Mouse (Mus musculus): ENCODE measurements around the gene Traf1.
A peak's percentile ranks its signal among the peaks of the same experiment; 100 is the strongest.

The Traf1 gene

DNA sequence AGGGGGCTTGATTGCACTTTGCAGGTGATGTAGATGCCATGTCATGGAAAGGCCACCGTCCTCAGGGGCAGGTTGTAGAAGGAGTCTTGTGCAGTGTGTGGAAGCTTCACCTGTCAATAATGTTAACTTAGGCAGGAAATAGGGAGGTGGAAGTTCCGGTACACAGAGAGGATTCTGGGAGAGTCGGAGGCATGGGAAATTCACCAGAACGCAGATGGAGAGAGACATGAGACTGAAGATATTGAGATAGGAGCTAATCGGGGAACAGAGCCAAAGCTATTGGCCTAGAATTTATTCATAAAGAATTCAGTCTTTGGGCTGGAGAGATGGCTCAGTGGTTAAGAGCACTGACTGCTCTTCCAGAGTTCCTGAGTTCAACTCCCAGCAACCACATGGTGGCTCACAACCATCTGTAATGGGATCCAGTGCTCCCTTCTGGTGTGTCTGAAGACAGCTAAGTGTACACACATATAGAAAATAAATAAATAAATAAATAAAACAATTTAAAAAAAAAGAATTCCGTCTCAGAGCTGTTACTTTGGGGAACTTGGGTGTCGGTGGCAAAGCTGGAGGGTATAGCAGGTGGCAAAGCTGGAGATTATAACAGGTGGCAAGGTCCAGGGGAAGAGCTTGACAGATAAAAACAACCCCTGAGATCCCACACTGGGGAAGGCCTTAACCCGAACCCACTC is 4.8 kb upstream of the Traf1 start:
- no peak for DNase-seq

DNA sequence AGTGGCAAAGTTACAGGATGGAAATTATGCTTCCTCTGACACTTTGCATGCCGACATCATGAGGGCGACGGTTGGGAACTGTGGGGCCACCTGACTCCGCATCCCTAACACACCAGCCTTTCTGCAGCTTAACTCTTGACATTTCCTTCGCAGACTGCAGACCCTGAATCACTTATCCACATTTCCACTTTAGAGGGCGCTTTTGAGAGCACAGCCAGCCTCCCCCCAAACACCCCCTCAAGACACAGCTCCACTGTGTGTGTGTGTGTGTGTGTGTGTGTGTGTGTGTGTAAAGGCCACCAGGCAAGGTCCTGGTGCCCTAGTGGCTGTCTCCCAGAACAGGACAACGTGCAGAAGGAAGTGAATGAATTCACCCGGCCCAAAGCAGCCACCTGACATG is 4.2 kb upstream of the Traf1 start:
- DNase-seq = no peak

DNA sequence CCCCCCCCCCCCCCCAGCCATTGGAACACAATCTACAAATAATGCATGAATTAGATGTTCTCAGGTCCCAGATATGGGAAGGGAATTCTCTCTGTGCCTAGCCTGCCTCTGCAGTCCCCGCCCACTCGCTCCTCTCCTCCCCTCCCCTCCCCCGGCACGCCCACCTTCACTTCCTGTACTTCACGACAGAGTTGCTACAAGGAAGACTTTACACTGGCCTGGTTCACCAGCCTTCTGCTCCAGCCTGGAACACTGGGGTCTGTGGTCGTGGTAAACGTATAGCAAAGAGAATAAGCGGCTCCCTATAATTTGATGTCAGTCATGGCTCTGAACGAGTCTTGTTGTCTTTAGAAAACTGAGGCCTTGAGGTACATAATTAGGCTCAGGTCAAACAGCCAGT is 3.7 kb upstream of the Traf1 start:
- peak; percentile 74 for DNase-seq

DNA sequence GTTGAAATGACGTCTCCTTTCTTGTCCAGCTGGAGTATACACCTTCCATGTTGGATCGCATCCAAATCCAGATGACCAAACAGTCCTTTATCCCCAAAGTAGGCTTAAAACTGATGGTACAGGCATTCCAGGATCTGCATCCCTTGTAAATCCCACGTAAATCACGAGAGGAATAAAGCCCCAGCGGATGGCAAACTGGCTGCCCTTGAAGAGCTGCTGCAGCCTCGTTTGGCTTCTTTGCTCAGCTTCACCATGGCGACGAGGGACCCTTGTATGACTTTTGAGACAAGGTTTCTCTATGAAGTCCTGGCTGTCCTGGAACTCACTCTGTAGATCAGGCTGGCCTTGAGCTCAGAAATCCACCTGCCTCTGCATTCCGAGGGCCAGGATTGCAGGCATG is 3.1 kb upstream of the Traf1 start:
- DNase-seq = no peak

DNA sequence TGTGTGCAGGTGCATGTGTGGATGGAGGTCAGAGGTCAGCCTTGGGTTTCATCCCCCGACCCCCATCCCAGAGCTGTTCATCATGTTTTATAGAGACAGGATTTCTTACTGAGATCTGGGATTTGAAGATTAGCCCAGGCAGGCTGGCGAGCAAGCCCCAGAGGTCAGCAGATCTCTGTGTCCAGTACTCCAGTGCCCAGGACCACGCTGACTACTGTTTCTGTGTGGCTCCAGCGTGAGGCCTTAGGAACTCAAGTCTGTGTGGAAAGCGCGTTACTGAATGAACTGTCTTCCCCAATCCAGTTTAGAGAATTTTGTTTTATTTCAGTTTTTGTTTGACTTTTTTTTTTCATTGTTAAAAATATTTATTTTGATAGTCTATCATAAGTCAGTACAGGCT is 2.7 kb upstream of the Traf1 start:
- DNase-seq = no peak

DNA sequence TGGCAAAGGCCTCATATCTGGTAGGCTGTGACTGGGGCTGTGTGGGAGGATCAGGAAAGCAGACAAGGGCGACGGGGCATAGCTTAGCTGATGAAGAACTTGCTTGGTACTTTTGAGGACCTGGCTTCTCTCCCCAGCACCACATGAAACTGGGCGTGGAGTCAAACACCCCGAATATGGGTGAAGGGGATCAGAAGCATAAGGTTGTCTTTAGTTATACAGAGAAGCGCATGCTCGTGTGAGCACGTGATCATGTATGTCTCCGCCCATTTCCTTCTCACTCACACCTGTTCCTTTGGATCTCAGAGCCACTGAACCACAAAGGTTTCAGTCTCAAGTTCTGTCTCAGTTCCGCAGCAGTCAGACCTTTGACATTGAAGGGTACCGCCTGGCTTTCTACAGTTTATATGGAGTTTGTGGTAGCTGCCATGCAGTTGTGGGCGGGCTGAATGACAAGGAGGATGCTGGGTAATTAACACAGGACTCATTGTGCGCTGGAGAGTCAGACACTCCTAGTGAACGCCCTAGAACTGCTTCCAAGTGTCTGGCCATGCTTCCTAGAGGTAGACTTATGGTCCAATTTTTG is 1.9 kb upstream of the Traf1 start:
- no peak for DNase-seq

DNA sequence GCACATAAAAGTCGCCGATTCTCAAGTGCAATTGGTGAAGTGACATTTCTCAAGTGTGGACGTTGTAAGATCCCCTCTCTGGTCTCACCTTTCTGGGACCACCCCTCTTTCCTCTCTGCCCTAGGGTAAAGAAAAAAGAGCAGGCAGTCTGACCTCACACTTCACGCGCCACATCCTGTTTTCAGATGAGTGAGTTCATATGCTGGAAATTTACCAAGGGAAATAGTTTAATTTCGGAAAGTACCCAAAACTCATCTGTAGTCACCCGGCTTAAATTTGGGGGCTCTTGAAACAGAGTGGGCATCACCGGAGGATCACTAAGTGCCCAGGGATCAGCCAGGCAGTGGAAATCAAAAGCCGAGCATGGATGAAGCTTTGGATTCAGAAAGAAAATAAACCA is 1.3 kb upstream of the Traf1 start:
- no peak for DNase-seq

DNA sequence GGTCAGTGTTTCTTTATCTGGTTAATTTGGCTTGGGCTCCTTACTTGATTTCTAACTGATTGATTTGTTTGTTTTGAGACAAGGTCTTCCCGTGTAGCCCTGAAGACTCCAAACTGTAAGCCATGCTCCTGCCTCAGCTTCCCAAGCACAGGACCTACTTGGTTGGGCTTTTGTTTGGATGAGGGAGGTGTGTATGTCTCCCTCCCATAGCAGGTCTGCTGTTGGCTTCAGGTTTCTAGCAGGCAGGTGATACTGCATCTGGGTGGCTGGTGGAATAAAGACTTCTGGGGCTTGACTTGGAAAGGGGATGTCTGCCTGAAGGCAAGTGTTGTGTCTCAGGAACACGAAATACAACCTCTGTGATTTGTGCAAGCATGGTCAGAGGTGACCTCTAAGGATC is 639 bp upstream of the Traf1 start:
- DNase-seq = no peak

DNA sequence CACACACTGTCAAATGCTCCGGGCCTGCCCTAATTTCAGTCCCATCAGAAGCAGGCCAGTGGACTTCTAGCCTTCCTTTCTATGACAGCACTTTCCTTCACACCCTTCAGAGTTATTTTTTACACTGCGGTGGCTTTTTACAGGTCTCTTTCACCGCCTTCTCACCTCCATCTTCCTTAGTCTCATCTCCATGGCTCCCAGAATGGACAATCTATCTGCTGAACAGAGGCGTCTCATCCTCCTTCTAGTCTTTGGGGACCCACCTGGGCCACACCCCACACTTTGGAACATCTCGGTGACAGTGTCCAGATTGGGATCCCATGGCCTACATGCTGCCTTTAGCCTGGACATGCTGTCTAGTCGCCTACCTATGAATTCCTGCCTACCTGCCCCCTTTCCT is 606 bp downstream of the Traf1 start:
- DNase-seq = no peak

DNA sequence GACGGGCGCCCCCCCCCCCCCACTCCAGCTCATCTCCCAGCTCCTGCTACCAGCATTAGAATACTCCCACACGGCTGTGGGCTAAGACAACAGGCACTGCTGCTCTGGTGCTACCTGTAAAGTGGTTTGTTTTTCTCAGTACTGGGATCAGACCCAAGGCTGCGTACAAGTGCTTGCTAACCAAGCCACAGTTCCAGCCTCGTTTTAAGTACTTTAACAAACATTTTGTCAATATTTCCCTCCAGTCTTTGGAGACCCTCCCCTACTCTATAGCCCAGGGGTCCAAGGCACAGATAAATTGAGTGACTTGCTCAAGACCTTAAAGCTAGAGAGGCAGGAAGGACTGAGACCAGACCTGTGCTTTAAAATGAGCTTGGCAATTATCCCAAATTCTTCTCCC is 1.1 kb downstream of the Traf1 start:
- no peak for DNase-seq

DNA sequence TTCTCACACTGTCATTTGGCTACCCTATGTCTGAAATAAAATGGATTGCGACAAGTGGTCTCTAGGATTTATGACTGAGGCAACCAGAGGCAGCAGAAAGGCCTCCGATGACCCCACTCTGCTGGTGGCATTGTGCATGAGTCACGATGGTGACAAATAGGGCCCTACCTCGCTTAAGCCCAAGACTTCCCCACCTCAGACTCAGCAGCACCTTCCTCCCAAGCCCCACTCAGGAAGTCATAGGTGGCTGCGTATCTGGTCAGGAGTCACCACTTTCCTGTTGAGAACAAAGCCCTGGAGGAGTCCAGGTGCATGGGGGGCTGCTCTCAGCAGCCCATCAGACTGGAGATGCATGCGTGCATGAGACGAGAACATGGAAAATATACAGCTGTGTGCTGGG is 3.0 kb downstream of the Traf1 start:
- no peak for DNase-seq

DNA sequence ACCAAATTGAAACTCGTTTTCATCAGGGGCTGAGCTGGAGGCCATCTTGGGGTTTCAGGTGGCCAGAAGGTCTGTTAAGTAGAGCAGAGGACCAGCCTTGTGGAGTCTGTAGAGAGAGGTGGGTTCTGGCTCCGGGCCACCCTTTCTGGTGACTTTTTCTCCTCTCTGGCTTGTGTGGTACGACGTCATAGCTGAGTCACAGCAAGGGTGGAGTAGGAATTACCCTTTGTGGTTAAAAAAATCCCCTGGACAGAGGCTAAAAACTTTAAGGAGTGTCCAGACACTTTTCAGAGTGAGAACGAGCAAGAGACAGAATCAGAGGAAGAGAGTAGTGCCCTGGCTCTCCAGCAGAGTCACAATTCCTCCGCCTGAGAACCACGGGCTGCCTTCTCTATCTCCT is 3.5 kb downstream of the Traf1 start:
- DNase-seq = no peak

DNA sequence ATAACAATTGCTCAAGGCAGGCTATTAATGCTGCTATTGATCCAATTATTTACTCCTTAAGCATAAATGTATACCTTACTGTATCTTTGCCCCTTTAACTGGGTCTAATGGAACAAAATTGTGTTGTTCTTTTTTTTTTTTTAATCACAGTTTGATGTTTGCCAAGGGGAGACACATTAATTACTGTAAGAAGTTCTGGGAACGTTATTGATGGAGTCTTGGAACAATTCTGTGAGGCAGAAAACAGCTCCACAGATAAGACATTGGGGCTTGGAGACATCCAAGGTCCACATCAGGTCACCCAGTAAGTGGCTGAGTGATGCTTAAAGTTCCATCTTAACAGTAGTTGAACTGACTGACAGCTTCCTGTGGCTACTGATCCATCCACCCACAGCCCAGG is 4.2 kb downstream of the Traf1 start:
- DNase-seq = no peak

DNA sequence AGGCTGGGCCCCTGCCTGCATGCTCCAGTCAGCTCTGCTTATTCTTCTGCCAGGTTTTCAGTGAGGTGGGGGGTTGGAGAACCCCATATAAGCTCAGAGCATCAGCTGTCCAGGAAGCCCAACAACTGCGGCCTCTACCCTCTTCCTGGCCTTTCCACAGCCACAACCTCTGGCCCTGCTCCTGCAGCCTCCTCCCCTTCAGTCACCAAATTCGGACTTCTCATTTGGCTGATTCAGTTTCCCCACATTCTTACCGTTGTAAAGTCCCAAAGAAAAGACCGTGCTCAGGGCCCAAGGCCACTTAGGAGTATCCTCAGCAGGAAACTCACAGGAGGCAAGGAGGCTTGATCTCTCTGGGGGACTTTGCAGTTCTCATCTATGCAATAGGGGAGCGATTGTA is 4.6 kb downstream of the Traf1 start:
- no peak for DNase-seq

DNA sequence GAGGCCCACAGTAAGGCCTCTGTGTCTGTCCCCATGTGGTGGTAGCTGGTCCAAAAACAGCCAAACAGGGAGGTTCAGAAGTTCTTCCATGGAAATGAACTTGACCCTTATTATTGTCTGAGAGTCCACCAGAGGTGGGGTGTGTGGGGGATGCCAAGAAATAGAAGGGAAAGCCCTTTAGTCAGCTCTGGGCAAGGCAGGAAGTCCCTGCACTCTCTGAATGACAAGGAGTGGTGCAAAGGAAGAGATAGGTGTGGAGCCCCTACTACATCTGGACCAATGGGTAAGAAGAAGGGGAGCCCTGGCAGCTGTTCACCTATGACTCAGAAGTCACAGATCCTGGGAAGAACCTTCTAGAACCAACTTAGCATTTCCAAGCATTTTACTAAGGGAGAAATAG is 7.2 kb downstream of the Traf1 start:
- no peak for DNase-seq

DNA sequence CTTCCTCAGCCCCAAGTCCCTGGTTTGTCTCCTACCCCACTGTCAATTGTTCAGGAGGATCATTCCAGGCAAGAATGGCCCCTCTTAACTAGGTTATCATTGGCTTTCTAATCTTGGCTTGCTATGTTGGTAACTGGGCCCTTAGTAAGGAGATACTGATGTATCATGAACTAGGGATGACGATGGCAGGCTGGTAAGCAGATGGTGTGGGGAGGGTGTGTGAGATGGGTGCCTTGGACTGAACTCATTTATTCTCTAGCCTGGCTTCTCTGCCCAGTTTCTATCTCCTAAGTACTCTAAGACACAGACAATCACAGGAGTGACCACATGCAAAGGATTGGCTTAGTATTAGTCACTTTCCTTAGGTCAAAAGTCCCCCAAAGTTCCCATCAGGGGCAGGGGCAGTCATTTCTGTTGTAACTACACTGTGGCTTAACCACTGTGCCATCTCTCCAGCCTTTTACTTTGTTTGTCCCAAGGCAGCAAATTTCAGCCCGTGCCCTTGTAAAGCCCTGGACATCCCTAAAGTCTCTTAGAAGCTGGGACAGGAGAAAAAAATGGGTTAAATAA is 7.9 kb downstream of the Traf1 start:
- DNase-seq = no peak

DNA sequence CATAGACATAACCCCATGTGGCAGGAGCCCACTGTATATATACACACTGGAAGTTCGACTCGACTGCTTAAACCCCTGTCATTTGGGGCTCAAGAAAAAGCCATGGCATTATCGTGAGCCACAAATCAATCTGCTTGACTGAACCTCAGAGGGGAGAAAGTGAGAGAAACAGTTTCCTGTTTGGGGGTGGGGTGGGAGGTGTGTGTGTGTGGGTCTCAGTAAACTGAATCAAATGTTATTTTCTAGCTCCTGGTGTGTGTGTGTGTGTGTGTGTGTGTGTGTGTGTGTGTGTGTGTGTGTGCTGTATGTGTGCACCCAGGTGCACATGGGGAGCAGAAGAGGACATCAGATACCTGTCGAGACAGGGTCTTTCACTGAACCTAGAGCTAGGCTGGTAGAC is 8.6 kb downstream of the Traf1 start:
- DNase-seq = no peak

DNA sequence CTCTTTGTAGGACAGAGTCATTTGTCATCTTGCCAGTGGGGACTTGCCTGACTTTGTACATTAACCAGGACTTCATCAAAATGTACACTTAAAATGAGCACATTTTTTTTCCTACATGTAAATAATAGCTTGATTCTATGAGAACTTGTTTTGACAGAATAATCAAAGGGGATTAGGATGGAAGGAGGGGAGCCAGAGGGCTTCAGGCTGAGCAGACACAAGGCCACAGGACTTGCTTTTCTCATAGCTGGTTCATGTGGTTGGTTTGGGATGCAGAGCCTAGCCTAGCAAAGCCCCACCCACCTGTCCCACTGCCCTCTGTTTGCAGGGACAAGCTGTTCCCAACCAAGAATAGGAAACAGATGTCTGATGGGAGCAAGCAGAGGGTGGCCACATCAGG is 10.1 kb downstream of the Traf1 start:
- no peak for DNase-seq

DNA sequence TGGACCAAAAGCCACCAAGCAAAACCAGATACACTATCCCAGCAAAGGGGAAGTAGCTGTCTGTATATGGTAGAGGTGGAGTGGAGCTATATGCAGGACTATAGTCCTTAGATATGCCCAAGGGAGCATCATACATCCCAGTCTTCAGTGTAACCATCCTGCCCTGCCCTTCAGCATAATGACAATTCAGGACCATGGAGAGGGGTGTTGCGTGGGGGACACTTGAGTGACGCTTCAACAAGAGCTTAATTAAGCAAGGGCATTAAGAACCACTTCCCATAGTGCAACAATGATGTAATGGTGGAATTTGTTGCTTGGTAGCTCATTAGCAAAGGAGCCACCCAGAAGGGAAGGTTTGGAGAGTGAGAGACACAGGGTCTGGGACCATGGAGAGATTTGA is 12.9 kb downstream of the Traf1 start:
- DNase-seq = no peak

DNA sequence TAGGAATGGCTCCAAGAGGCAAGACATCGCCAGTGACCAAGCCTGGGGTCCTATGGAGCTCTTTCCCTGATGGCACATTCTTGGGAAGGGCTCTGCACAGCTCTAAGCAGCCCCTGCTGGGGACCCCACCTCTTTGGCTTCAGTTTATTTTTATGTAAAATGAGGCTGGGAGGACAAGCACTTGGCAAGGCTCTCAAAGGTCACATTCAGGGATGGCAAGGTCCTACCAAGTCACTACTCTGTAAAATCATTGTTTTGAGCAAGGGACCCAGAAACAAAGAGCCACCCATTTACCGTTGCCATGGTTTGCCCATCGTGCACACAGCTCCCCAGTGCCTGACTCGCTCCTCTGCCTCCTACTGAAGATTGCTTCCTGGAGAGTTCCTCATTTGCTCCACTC is 15.5 kb downstream of the Traf1 start:
- DNase-seq = no peak

DNA sequence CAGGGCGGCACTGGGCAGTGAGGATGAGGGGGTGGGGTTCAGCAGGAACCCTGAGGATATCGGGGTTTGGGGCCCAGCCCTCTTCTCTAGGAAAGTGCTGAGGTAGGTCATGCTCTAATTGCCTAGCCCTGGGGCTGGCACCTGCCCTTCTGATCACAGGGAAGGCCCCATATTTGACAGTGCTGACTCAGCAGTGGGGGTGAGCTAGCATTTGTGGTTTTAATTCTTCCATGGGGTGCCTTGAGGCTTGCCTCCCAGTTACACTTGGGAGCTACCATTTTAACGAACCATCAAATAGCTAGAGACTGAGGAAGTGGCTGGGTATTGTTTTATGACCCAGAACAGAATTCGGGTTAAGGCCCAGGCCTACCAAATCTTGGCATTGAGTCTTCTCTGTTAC is 16.0 kb downstream of the Traf1 start:
- DNase-seq = no peak

DNA sequence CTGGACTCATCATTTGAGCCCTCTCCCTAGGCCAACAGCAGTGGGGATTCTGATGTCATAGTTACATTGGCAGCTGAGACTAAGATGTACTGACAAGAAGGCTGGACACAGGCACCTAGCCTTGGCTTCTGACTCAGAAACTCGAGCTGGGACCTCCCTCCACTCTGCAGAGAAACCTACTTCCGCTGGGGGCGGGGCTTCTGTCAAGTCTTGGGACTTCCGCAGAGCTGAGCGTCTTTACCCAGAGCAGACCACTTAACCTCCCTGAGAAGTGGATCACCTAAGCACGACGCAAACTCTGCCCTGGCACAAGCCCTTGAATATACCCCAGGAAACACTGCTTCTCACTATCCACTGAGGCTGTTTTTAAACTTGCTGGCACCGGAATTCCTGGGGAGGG is 16.8 kb downstream of the Traf1 start:
- DNase-seq = peak; percentile 64

DNA sequence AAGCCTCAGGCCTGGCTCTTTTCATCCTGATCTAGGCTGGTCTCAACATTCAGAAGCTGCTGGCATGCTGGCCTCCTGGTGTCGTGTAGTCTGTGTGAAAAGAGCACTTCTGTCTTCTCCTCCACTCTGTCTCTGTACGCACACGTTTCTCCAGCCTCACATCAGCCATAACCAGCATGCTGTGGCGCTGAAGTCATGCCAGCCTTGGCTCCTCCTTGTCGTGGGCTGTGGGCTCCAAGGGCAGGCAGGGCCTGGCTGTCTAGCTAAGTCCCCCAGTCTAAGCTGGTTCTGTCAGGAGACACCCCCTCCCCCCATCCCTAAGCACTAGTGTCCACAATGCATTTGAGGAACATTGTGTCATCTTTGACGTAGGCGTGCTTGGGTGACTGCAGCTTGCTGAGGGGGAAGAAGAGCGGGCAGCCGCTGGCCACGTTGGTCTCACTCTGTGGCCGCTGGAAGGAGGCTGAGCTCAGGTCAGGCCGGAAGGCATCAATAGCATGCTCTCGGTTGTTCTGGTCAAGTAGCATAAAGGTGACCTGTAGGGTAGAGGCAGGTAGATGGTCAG is 17.9 kb downstream of the Traf1 start:
- DNase-seq = no peak

DNA sequence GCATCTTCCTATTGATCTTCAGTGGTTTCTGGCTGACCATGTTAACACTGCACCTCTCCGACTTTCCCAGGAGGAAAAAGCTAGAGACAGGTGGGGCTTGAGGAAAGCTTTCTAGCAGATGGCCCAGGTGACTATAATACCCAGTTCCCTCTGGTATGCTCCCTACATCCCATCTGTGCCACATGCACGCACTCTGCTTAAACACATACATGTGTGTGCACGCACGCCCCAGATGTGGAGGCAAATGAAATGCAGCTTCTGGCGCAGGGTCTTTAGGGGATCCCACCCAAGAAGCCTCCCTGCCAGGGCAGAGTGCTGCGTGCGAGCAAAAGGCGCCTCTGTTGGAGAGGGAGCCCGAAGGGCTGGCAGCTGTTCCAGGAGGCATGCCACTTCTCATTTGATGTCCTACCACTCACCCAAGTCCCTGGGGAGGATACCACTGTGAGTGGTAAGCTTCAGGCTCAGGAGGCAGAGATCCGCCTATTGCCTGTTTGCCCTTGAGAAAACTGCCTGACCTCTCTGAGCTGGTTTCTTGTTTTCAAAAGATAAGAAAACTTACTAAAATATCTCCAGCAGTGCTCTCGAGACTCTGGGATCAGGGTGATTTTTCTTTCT is 20.4 kb downstream of the Traf1 start:
- no peak for DNase-seq
